Mouse (Mus musculus): Measurements from ENCODE around the gene Nav2. TPM values are rescaled to one million over a fixed set of nuclear protein-coding genes. Genes with fewer than 3 reads are reported as not detected.

Nav2 gene
- polyA plus RNA-seq, 1 experiment from 2014 or later = 23.0 TPM

DNA sequence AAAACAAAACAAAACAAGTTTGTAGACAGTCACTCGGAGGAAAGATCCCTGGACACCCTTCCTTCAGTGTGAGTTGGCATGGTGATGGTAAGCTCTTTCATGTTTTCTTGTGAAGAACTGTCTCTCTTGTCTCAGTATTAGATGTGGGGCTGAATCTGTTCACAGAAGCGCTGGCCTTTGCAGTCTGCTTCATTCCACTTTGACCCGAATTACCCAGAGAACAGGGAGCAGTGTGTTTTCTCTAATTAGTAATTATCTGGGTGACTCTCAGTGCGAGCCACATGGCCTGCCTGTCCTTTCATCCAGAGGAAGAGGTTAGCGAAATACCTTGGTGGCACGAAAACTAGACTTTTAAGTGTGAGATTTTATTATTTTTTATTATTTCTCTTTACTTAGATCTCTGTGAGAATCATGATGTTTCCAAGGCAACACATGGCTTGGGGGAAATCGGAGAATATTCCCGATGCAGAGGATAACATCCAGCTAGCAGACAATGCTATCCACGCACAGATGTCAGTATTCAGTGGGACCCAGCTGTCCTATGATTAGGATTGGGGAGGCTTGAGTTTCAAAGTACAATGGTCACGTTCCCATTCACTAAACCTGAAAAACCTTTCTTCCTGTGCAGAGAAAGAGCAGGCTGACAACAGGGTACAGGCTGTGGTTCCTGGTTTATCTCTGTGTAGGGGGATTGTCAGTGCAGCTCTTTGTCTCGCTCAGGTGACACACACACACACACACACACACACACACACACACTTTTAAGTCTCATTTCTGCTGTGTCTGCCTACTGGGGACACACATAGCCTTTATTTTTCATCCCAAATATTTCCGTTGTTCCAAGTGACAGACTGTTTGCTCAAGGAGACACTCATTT is 6.4 kb downstream of the Nav2 start:
- Histone ChIP-seq H3K4me3 (no peak overlapping the region), H3K9me3 (no peaks in the 10 kb centered on the region), H3K36me3 (no peaks in the 10 kb centered on the region), H3K4me2 (replicated peaks) (no peak overlapping the region), H3K9ac (replicated peaks) (no peak overlapping the region), H3K4me1 (peaks cover 22% of the 10 kb centered on the region), H3K27me3 (peaks cover 41% of the 10 kb centered on the region), H3K27ac (replicated peaks) (peak overlapping the region; percentile 8; the same call in 1 of the 2 replicates)
- 31% methylated on average over 12 of the region's 12 CpGs for WGBS
- no peak; the same call in 1 of the 2 replicates for ATAC-seq (ENCODE audit: low FRiP score, low read depth)

DNA sequence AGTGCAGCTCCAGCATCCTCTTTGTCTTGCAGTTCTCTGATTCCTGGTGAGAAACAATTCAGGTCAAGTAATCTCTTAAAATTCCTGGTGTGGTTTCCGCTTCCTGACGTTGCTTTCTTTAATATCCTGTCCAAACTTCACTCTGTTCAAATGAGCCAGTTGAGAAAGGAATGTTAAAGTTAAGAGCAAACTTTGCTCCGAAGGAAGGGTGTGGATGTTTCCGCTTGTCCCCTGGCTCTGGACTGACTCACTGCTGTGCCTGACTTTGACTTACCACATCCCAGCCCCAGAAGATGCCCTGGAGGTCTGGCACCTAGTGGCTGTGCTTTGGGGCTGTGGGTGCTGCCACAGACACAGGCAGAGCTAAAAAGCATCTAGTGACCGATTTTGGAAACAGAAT is 8.9 kb downstream of the Nav2 start:
- ATAC-seq (ENCODE audit: low FRiP score, low read depth) = no peak
- 9% methylated on average over 5 of the region's 5 CpGs for WGBS
- Histone ChIP-seq H3K27me3 (peaks cover 44% of the 10 kb centered on the region), H3K9ac (replicated peaks) (no peak overlapping the region), H3K27ac (replicated peaks) (no peak overlapping the region), H3K36me3 (no peaks in the 10 kb centered on the region), H3K4me3 (no peak overlapping the region), H3K9me3 (no peaks in the 10 kb centered on the region), H3K4me1 (peaks cover 22% of the 10 kb centered on the region), H3K4me2 (replicated peaks) (no peak overlapping the region)

- ATAC-seq (ENCODE audit: low FRiP score, low read depth) = no peak
- H3K27ac ChIP-seq (replicated peaks) = no peak overlapping the region
- no peaks in the 10 kb centered on the region for H3K9me3 ChIP-seq
- no peak overlapping the region for H3K4me3 ChIP-seq
- H3K4me2 ChIP-seq (replicated peaks) = no peak overlapping the region
- 6% methylated on average over 5 of the region's 5 CpGs for WGBS
- H3K9ac ChIP-seq (replicated peaks) = no peak overlapping the region
- peaks cover 22% of the 10 kb centered on the region for H3K4me1 ChIP-seq
- peaks cover 44% of the 10 kb centered on the region for H3K27me3 ChIP-seq
- no peaks in the 10 kb centered on the region for H3K36me3 ChIP-seq
Observed at GRCm38 (mm10) chr7:48917988-48918387, 9.5 kb downstream of the Nav2 start.

DNA sequence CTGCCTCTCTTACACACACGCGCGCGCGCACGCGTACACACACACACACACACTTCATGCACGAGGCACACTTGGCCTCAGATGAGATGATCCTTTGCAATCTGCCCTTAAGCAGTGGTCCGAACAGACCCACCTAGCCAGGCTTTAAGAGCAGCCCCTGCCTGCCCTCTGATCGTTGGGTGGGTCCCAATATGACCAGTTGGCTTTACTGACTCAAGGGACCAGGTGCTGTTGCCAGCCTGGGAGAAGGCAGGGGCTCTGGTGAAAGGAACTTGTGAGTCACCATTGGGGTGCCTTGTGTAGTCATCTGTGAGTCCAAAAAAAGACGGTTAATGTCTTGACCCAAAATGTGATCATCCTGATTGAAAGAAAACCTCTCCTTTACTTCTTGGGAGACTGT is 9.9 kb downstream of the Nav2 start:
- ATAC-seq (ENCODE audit: low FRiP score, low read depth) = no peak
- Histone ChIP-seq H3K9me3 (no peaks in the 10 kb centered on the region), H3K4me2 (replicated peaks) (no peak overlapping the region), H3K4me1 (peaks cover 22% of the 10 kb centered on the region), H3K36me3 (no peaks in the 10 kb centered on the region), H3K27me3 (peaks cover 44% of the 10 kb centered on the region), H3K4me3 (no peak overlapping the region), H3K27ac (replicated peaks) (no peak overlapping the region), H3K9ac (replicated peaks) (no peak overlapping the region)
- WGBS = 16% methylated on average over 11 of the region's 11 CpGs

- H3K4me1 ChIP-seq = no peaks in the 10 kb centered on the region
- WGBS = 92% methylated on average over 10 of the region's 10 CpGs
- H3K9ac ChIP-seq (replicated peaks) = no peak overlapping the region
- H3K4me3 ChIP-seq = no peak overlapping the region
- no peaks in the 10 kb centered on the region for H3K9me3 ChIP-seq
- no peak overlapping the region for H3K4me2 ChIP-seq (replicated peaks)
- no peak overlapping the region for H3K27ac ChIP-seq (replicated peaks)
- no peak for ATAC-seq (ENCODE audit: low FRiP score, low read depth)
- peaks cover 21% of the 10 kb centered on the region for H3K27me3 ChIP-seq
- no peaks in the 10 kb centered on the region for H3K36me3 ChIP-seq
Observed at GRCm38 (mm10) chr7:48923620-48924019, 15.1 kb downstream of the Nav2 start.

DNA sequence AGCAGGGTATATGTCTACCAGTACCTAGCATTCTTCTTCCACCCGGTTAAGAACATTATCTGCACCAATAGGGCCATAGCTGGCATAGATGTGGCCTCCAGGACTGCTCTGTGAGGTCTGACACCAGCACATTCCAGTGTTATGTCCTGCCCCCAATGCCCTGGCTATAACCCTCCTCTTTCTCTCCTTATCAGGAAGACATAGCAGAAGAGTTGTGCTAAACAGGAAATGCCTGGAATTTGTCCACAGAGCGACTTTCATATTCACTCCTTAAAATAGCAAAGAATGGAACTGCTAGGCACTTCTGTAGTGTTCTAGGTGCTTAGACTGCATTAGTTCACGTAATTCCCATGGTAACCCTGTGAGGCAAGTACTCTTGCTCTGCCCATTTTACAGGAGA is 16.7 kb downstream of the Nav2 start:
- Histone ChIP-seq H3K36me3 (no peaks in the 10 kb centered on the region), H3K9me3 (no peaks in the 10 kb centered on the region), H3K4me1 (peaks cover 2% of the 10 kb centered on the region; the same call in 1 of the 2 replicates), H3K4me2 (replicated peaks) (no peak overlapping the region), H3K4me3 (no peak overlapping the region), H3K9ac (replicated peaks) (no peak overlapping the region), H3K27me3 (peaks cover 19% of the 10 kb centered on the region), H3K27ac (replicated peaks) (no peak overlapping the region)
- 90% methylated on average over 3 of the region's 3 CpGs for WGBS
- ATAC-seq (ENCODE audit: low FRiP score, low read depth) = no peak

DNA sequence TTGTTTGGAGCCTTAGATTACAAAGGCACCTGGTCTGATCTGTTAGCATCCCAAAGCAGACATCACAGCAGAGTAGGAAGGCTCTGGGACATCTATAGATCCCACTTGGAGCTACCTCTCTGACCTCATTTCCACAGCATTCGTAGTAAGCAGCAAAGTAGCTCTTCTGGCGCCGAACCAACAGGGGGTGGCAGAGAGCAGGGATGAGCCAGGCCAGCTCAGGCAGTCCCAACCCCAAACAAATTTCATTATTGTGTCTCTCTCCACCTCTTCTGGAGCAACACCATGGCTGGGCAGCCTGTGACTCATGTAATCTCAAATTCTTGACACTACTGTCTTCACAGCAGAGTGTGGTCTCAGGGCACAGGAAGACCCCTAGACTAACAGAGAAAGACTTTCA is 19.8 kb downstream of the Nav2 start:
- WGBS = 16% methylated on average over 3 of the region's 3 CpGs
- Histone ChIP-seq H3K4me2 (replicated peaks) (no peak overlapping the region), H3K4me1 (peaks cover 2% of the 10 kb centered on the region; the same call in 1 of the 2 replicates), H3K9me3 (no peaks in the 10 kb centered on the region), H3K4me3 (no peak overlapping the region), H3K27me3 (peaks cover 35% of the 10 kb centered on the region), H3K9ac (replicated peaks) (no peak overlapping the region), H3K27ac (replicated peaks) (no peak overlapping the region), H3K36me3 (no peaks in the 10 kb centered on the region)
- ATAC-seq (ENCODE audit: low FRiP score, low read depth) = peak; percentile 68

DNA sequence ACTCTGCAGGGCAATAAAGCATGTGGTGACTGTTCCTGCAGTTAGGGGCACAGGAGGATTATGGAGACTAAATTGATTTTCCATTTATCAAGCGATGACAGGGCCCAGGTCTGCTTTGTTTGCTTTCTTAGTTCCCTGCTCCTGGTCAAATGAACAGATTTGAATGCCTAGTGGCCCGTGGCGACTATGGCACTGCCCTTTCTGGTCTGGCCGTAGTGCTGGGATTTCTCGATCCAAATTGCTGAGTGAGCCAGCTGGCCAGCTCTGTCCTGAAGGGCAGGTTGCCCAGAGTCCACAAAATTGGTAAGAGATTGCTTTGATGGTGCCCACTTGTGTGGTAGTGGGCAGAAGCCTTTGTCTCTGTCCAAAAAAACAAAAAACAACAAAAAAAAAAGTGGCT is 21.9 kb downstream of the Nav2 start:
- H3K9me3 ChIP-seq = no peaks in the 10 kb centered on the region
- no peak overlapping the region for H3K27ac ChIP-seq (replicated peaks)
- peaks cover 2% of the 10 kb centered on the region; the same call in 1 of the 2 replicates for H3K4me1 ChIP-seq
- H3K4me3 ChIP-seq = no peak overlapping the region
- H3K4me2 ChIP-seq (replicated peaks) = no peak overlapping the region
- 23% methylated on average over 5 of the region's 5 CpGs for WGBS
- no peak for ATAC-seq (ENCODE audit: low FRiP score, low read depth)
- H3K27me3 ChIP-seq = peaks cover 48% of the 10 kb centered on the region
- H3K36me3 ChIP-seq = no peaks in the 10 kb centered on the region
- H3K9ac ChIP-seq (replicated peaks) = no peak overlapping the region

- peaks cover 52% of the 10 kb centered on the region for H3K27me3 ChIP-seq
- peaks cover 2% of the 10 kb centered on the region; the same call in 1 of the 2 replicates for H3K4me1 ChIP-seq
- H3K4me3 ChIP-seq = no peak overlapping the region
- ATAC-seq (ENCODE audit: low FRiP score, low read depth) = no peak
- no peaks in the 10 kb centered on the region for H3K36me3 ChIP-seq
- no peak overlapping the region for H3K27ac ChIP-seq (replicated peaks)
- WGBS = 88% methylated on average over 2 of the region's 2 CpGs
- no peak overlapping the region for H3K9ac ChIP-seq (replicated peaks)
- H3K4me2 ChIP-seq (replicated peaks) = no peak overlapping the region
- no peaks in the 10 kb centered on the region for H3K9me3 ChIP-seq
Observed at GRCm38 (mm10) chr7:48932138-48932537, 23.6 kb downstream of the Nav2 start.

DNA sequence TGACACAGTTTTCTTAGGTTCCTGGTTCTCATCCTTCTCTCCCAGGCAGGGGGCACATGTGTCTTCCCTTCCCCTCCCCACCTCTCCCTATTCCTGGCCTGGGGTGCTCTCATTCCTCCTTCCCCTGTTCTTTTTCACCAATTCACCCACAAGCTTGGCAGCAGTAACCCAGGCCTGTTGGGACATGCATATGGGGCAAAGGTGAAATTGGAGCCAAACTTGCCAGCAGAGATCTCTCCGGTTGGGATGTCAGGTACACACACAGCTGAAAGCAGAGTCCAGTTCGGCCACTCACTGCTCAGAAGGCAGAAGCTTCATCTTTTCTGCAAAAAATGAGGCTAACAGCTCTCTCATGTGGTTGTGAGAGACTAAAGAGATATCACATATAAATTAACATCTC is 26.3 kb downstream of the Nav2 start:
- H3K27ac ChIP-seq (replicated peaks) = no peak overlapping the region
- no peak overlapping the region for H3K9ac ChIP-seq (replicated peaks)
- H3K27me3 ChIP-seq = peaks cover 49% of the 10 kb centered on the region
- H3K4me1 ChIP-seq = peaks cover 2% of the 10 kb centered on the region; the same call in 1 of the 2 replicates
- 88% methylated on average over 2 of the region's 2 CpGs for WGBS
- no peak overlapping the region for H3K4me2 ChIP-seq (replicated peaks)
- no peak for ATAC-seq (ENCODE audit: low FRiP score, low read depth)
- H3K36me3 ChIP-seq = no peaks in the 10 kb centered on the region
- no peak overlapping the region for H3K4me3 ChIP-seq
- H3K9me3 ChIP-seq = no peaks in the 10 kb centered on the region

- Histone ChIP-seq H3K4me3 (no peak overlapping the region), H3K27ac (replicated peaks) (no peak overlapping the region), H3K9ac (replicated peaks) (no peak overlapping the region), H3K9me3 (no peaks in the 10 kb centered on the region), H3K4me1 (no peaks in the 10 kb centered on the region), H3K36me3 (no peaks in the 10 kb centered on the region), H3K4me2 (replicated peaks) (no peak overlapping the region), H3K27me3 (peaks cover 40% of the 10 kb centered on the region)
- ATAC-seq (ENCODE audit: low FRiP score, low read depth) = no peak
- WGBS = 82% methylated on average over 11 of the region's 11 CpGs
Observed at GRCm38 (mm10) chr7:48937562-48937961, 29.0 kb downstream of the Nav2 start.

DNA sequence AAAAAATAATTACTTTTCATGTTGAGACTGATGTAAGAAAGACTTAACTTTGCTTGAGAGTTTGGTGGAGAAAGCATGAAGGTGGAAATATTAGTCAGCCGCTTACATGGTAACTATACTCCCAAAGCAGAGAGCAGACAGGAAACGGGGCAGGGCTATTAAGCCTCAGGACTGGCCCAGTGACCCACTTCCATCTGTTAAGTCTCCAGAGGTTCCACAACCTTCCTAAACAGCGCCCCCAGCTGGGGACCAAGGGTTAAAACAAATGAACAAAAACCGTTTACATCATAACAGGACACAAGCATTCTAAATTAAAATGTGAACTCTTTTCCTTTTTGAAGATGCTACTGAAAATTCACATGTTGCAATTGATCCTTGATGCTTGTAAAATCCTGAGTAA is 29.7 kb downstream of the Nav2 start:
- no peaks in the 10 kb centered on the region for H3K9me3 ChIP-seq
- no peak overlapping the region for H3K4me3 ChIP-seq
- no peaks in the 10 kb centered on the region for H3K4me1 ChIP-seq
- no peak overlapping the region for H3K27ac ChIP-seq (replicated peaks)
- ATAC-seq (ENCODE audit: low FRiP score, low read depth) = no peak
- no peak overlapping the region for H3K9ac ChIP-seq (replicated peaks)
- H3K36me3 ChIP-seq = no peaks in the 10 kb centered on the region
- H3K4me2 ChIP-seq (replicated peaks) = no peak overlapping the region
- WGBS = 39% methylated on average over 4 of the region's 4 CpGs
- H3K27me3 ChIP-seq = peaks cover 41% of the 10 kb centered on the region

All from midbrain, embryonic 12.5 days (tissue).